Mouse (Mus musculus) CD4-positive, CD25-positive, alpha-beta regulatory T cell, adult 2 months (primary cell): ENCODE data around the gene Ppp1r16b.

ENCODE experiments used
- DNase-seq: peaks from one replicate; pipeline ENCODE4 v3.0.0-alpha.2; 2012; ENCODE audit warnings: low read depth, low spot score

The Ppp1r16b gene

DNA sequence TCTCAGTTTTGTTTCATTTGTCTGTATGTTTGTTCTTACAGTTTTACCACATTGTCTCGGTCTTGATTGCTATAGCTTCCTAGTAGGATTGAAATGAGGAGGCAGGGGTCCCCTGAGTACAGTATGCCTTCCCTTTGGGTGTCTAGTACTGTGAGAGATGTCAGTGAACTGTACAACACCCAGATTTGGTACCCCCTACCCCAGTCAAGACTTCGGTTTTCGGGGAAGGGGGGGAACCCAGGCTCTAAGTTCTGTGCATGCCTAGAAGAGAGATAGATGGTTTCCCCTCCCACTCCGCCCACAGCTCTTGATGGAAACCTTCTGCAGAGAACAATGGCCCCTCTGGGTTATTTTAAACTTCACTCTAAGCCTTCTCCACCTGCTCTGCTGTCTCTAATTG, at the start of gene Ppp1r16b:
Gene Ppp1r16b (plus strand): TSS at position 301 of the 400 bp plus-strand sequence.
- no peak for DNase-seq

DNA sequence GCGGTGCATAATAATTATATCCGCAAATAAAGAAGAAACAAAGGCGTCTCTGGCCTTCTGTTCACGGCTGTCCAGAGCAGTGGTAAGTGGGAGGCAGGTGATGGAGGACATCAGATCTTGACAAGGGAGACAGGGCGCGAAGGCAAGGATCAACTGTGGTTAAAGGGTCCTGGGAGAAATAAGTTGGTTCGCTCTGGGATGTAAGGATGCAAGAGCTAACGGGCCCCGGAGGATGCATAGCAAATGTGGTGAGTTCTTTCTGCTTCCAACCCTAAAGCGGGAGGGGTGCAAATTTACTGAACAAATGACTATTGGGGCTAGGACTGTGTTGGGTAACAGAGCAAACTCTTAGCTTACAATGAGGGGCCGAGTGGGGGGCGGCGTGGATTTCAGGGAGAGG, 49.5 kb upstream of the Ppp1r16b start:
- DNase-seq = no peak

DNA sequence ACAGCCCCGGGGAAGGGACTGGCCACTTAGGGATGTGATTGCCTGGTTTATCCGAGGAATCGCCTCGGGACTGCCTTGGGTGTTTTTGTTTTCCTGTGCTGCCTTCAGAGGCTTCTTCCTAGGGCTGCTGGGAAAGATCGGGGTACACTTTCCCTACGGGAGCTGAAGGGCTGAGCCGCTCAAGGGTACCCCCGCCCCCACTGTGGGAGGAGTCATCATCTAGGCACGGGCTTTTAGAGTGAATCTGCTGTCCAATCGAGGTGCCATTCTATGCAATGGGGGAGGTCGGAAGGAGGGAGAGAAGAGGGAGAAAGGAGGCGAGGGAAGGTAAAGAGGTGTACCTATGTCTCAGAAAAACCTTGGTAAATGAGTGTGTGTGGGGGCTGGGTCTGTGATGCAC, 48.9 kb upstream of the Ppp1r16b start:
- DNase-seq = peak; percentile 38

DNA sequence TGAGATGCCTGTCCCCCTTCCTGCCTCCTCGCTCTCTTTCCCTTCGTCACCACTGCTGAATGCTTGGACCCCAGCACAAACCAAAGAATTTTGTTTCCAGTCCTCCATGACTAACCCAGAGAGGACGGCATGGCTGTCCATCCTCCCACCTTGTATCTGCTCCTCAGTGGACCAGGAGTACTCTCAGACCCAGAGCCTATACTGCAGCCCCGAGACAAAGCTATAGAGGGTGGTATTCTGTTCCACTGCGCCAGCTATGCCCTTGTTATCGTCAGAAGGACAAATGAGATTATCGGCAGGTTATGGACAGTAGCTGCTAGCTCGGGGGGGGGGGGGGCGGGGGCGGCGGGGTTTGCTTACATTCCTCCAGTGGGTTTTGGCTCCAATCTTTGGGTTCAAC, 48.4 kb upstream of the Ppp1r16b start:
- DNase-seq = no peak

DNA sequence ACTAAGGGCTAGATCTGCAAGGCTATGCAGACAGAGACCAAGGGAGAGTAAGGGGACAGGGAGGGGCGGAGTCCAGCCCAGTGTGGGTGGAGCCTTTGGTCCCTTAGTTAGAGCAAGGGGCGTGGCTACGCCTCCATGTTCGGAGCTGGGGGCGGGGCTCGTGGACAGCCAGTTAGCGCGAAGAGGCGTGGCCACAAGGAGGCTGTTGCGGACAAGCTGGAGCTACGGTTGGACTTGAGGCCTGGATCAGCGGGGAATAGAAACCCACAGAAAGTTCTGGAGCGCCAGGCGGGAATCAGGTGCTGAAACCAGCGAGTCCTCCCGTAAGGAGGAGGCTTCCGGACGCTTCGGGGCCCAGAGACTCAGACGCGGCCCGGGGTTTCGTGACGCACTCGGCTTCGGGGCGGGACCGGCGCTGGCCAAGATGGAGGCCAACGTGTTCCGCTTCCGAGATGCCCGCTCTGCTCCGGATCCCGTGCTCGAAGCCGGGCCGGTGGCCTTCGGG, 40.4 kb upstream of the Ppp1r16b start, which contains the start of gene Actr5:
Gene Actr5 (plus strand): TSS at position 171 of the 505 bp plus-strand sequence.
- peak; percentile 98 for DNase-seq

DNA sequence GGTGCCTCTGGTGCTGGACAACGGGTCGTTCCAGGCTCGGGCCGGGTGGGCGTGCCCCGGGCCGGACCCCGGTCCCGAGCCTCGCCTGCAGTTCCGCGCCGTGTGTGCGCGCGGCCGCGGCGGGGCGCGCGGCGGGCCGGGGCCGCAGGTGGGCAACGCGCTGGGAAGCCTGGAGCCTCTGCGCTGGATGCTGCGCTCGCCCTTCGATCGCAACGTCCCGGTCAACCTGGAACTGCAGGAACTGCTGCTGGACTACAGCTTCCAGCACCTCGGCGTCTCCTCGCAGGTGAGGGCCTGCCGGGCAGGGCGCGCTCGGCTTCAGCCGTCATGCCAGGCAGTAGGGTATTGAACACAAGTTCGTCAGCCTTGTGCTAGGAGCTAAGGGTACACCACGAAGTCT, 40.0 kb upstream of the Ppp1r16b start:
- DNase-seq = peak; percentile 51

DNA sequence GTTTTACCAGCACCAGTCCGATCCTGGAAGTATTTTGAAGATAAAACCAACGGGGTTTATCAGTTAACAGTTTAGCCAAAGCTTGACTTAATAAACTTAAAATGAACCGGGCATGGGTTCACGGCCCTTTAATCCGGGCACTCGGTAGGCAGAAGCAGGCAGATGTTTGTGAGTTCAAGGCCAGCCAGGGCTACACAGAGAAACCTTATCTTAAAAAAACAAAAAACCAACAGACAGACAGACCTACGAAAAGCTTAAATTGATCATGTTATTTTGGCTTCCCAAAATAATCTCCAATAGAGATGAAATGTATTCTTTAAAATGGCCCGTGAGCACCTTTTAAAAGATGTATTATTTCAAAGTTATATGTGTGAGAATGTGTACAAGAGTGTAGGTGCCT, 39.5 kb upstream of the Ppp1r16b start:
- DNase-seq = no peak

DNA sequence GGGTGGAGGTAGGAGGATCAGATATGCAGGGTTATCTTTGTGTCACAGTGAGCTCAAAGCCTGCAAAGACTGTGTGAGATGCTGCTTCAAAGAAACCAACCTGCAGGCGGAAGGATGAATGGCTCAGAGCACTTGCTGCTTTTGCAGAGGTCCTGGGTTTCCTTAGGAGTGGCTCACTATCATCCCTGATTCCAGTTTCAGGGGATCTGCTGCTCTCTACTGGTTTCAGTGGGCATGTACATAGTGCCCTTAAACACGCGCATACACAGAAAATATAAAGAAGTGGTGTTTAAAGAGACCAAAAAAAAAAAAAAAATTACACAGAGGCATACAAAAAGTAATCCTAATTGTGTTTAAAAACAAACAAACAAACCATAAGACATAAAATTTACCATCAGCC, 36.3 kb upstream of the Ppp1r16b start:
- DNase-seq = no peak

DNA sequence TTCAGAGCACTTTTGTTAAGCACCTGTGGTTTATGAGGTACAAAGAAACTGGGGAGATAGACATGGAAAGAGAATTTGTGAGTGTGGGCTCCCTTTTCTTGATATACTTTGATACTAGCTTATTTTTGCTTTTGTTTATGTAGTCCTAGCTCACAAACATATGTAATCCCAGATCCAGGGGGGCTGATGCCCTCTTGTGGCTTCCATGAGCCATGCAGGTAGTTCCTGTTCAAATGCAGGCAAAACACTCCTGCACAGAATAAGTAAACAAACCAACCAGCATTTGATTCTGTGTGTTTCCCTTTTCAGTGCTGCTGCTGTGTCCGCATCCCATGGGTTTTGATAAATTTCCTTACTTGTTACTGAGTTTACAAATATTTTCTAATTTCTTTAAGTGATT, 35.8 kb upstream of the Ppp1r16b start:
- DNase-seq = peak; percentile 37

DNA sequence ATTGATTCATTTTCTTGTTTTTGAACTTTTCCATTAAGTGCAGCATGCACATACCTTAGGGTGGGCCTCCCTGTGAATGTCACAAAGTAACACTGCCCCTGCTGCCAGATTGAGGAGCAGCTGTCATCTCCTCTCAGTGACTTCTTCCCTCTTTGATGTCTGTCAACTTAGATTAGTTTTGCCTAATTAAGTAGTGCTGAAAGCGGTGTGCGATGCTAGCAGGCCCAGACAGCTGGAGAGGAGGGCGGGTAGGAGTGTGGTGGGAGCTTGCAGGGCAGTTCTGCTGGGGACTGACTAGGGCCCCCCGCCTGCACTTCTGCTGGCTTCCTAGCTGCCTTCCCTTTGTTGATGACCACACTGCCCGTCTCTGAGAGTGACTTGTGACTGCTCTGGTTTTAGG, 33.3 kb upstream of the Ppp1r16b start:
- DNase-seq = no peak

DNA sequence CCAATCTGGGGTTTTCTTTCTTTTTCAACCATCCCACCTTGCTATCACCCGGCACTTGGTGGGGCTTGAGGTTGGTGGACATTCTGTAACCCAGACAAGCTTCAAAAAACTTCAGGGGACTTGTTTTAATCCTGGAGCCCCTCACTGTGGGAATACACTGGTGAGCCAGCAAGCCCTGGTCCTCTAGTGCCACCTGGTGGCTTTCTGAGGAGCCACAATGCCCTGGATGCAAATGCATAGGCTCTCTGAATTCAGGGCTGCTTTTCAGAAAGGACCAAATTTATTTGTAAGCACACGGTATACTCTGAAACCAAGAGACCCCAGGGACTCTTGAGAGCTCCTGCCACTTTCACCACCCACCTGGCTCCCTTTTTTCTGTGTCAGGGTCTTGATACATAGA, 23.3 kb upstream of the Ppp1r16b start:
- DNase-seq = peak; percentile 81

DNA sequence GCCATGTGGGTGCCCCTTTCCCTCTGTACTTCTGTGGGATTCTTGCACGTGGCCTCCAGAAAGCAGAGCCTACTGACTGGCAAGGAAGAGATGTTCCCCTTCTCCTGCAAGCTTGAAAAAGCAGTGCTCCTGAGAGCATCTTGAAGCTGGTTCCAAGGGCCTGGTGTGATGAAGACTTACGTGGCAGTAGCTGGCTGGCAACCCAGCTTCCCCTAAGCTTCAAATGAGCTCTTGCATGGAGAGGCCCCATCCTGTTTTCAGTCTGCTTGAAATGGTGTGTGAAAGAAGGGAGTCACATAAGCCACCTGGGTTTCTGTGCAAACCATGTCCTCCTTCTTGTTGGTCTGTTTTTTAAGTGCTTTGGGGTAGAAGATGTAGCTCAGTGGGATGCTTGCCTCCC, 22.6 kb upstream of the Ppp1r16b start:
- DNase-seq = no peak

DNA sequence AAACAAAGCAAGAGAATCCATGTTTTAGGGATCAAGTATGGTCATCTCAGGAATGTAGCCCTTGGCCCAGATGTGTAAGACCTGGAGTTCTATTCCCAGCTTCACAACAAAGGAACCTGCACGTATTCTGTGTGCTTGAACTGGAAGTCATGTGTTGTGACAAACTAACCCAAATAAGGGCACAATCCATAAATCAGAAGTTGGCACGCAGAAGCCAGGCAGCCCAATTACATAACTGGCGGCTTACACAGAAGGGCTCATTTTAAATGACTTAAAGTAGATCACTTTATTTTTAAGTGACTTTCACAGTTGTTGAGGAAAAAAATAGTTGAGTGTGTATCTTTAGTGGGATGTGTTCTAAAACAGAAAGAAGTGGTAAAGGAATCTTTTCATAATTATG, 21.4 kb upstream of the Ppp1r16b start:
- DNase-seq = no peak

DNA sequence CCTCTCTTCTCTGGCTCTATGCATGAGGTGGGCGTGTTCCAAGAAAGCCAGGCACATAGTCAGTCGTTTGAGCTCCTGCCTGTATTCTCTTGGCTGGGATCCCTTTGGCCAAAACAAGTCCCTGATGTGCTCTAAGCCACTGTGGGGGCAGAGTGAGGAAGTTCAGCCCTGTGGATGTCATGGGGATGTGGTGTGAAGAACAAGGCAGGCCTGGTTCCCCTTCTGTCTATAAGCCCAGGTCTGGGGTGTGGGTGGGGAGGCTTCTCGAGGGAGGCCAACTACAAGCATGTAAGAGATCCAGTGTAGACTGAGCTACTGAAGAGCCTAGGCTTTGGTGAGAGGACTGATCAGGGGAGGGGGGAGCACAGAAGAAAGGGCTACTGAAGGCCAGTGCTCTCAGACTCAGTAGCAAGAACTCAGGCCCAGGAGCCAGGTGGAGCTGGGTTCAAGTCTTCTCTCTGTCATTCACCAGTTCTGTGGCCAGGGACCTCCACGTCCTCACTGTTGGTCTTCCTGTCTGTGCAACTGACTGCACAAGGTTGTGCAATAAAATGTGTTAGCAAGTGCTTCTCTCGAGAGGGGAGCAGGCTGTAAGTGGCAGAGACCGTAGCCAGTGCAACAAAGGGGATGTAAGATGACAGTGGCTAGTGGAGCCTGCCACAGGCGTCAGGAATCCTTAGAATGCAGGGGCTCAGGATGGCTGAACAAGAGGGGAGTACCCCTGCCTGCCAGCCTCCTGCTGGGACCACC, 13.9 kb upstream of the Ppp1r16b start:
- no peak for DNase-seq

DNA sequence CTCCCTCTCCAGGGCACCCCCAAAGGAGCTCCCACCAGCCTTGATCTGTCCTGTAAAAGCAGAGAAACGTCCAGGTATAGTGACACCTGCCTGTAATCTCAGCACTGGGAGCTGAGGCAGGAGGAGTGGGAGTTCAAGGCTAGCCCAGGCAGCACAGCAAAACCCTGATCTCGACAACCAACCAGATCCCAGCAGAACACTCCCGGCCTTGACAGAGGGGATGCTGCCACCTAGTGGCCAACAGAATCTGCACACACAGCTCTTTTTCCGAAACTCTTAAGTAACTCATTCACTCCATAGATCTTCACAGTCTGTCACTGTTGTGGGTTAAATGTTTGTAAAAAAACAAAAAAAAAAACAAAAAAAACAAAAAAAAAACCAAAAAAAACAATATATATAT, 12.2 kb upstream of the Ppp1r16b start:
- DNase-seq = peak; percentile 90

DNA sequence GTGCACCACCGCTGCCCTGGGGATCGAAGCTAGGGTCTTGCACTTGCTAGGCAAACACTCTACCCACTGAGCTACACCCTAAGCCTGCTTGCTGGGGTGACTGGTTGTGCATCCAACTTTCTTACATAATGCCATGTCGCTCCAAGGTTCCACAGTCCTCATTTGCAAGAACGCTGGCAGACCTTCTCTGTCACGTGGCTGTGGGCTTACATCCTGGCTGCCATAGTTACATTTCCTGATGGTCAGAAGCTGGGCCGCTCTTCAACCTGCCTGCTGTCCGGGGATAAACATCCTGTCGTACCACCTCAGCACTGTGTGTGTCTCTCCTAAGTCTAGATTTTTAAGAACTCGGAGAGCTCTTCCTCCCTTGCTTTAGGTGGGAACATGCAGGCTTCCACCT, 10.5 kb upstream of the Ppp1r16b start:
- DNase-seq = no peak

DNA sequence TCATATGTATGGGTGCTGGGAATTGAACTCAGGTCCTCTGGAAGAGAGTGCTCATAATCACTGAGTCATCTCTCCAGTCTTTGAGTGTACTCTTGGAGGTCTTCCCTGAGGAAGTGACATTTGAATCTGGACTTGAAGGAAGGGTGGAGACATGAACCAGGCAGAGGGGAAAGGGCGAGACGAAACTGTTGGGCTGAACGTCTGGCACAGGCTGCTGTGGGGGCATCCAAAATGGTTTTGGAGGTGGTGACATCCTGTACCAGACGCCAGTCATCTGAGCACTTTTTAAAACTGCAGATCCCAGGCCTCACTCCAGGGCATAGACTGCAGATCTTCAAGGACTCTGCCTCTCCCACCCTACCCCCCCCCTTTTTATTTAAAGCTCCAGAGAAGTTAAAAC, 9.4 kb upstream of the Ppp1r16b start:
- DNase-seq = no peak

DNA sequence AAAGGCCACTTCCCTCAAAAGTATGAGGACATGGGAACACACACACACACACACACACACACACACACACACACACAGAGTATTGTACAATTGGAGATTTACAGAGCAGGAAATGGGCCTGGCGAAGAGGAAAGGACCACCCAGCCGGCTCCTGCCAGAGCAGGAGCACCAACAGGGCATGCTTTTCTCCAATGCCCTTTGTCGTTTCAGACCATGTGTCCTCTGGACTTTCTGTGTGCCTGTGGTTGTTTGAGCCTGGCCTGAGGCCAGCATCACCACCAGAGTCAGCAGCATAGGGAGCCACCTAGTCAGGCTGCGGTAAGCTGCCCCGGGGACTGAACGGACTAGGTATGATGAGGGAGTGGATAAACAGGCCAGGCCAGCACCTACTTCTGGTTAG, 6.4 kb upstream of the Ppp1r16b start:
- no peak for DNase-seq

DNA sequence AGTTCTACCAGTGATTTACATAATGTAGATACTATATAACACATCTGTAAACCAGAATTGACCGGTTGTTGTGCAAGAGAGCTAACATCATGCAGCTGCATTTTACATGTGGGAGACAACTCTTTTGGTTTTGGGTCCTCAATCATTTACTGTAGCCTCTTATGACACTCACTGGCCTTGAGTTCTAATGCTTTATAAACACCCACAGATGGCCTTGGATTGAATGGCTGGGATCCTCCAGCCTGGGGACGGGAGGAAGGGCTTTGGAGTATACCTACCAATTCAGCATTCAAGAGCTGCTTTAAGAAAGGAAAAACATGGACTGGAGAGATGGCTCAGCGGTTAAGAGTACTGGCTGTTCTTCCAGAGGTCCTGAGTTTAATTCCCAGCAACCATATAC, 5.9 kb upstream of the Ppp1r16b start:
- no peak for DNase-seq

DNA sequence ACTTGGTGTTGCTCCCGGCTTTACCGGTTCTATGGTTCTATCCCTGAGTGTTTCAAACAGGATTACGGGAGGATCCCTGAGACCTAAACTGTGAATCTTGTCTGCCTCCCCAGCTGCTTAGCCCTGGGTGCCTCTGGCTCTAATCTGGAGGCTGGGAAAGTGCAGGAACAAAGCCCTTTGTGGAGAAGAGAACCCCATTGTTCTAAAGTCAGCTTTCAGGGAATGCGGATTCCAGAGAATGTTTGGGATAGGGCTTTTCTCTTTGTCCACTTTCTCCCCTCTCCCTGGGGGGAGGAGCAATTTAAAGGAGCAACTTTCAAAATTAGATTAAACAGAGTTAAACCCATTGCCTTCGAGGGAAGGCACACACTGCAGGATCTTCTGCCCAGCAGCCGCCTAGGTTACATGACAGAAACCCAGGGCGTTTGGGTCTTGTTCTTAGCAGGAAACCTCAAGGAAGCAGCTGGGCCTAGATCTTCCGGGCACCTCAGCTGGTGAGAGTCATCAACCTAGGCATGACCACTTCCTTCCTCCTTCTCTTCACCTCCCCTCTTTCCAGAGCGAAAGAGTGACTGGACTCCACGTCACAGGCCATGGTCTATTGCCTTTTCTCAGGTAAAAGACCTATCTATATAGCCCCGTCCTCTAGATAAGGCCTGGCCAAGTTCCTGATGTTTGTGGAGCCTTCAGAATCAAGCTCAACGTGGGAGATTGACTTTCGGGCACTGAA, 1.0 kb downstream of the Ppp1r16b start:
- DNase-seq = peak; percentile 85

DNA sequence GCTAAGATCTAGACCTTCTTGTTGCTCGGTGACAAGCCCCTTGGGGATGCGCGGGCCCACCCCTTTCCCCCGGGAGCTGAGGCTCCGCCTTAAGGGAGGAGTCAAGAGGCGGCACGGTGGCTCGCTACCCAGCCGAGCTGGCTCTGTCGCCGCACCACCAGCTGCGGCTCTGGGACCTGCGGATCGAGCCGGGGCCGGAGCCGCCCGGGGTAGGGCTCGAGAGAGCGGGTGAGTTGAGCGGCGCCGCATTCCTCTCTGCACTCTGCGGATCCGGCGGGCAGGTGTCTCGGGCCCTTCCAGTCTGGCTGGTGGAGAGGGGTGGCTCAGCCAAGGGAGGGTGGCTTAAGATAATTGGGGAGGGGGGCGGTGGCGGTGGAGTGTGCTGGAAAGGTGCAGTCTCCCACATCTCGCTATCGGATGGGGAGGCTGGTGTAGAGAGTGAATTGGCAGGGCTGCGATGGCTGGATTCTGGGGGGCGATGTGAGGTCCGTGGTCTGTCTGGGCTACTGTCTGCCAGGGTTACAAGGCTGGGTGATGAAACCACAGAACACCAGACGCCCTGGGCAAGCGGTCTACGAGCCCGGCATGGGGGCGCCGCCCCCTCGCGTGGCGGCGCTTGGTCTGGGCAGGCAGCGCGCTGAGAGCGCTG, 1.9 kb downstream of the Ppp1r16b start:
- DNase-seq = peak; percentile 85

DNA sequence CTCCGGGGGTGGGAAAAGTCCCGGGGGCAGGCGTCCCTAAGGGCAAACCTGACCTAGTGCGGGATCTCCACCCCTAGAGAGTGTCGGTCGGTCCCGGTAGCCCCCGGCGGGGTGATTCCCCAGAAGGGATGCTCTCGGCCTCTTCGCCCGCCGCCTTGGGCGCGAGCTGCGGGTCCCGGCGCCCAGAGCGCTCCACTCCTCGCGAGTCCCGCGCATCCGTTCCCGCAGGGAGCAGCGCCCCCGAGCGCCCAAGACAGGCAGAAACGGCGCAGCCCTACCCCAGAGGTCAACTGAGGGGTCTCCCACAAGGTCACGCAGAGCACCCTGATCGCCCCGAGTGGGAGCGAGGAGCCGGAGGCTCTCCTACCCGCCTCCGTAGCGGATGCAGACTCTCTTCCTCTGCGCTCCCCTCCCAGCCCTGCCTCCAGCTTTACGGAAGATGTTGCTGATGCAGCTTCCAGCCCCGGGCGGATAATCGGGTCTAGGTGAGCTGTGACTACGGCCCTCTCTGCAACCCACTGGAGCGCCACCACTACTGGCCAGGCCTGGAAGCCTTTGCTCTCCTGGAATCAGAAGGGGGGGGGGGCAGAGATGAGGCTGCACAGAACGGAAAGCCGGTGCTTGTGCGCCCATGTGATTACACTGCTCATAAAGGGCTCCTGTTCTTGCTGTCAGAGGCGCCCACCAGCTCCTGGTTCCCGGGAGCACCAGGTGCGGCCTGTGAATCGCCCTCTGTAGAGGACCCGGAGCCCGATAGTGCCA, 2.7 kb downstream of the Ppp1r16b start:
- peak; percentile 71 for DNase-seq
